Mouse (Mus musculus) gastrocnemius, postnatal 14 days (tissue): ENCODE measurements around the gene Top2a. TPM values are rescaled to one million over a fixed set of nuclear protein-coding genes. Genes with fewer than 3 reads are reported as not detected.

Source experiments
- DNase-seq: peaks from one replicate; pipeline ENCODE4 v3.0.0; 2021; ENCODE audit warnings: mixed read lengths
- intact Hi-C: fragments of 180-260 bp; cut with DNase I; formaldehyde crosslinking; loops from one replicate; pipeline ENCODE4 v1.15.1; 2025; ENCODE audit warnings: low total_unique reads
- total RNA-seq, 2 experiments: library from RNA; stranded (reverse); gene quantifications; 2 replicates each; pipeline ENCODE4 v1.2.3; 2021

Gene Top2a
- total RNA-seq, 2 experiments from 2014 or later, result 13.8 to 16.9 TPM

DNA sequence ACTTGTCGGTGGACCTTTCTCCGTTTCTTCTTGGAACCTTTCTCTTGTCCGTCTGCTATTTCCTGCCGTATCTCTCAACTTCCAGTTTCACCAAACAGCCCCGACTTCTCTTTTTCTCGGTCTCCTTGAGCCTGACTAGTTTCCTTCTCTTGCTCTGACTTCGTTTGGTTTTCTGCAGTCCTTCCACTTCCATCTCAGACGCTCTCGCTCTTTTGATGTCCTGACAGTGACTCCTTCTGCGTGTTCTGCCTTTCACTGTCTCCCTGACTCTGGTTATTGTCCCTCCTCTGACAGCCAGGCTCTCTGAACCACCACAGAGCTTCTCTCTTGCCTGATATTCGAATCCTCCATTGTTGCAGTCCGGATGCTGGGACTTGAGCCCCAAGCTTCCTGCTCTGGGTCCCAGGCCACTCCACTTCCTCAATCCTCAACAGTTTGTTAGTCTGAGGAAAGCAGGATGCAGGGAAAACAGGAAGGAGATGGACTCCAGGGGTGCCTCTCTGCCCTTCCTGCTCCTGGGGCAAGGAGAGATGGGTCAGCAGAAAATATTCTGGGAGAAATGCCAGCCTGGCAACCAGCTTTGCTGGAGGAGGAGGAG lies 18.9 kb upstream of the Top2a start:
- DNase-seq, result peak; percentile 39
- intact Hi-C loops, result loop anchor here (5.0 kb wide), 1 partner anchor 79 kb away; no protein-coding TSS in a partner anchor

- intact Hi-C loops, result loop anchor here (2.0 to 5.0 kb wide), 2 partner anchors 80 to 107 kb away; no protein-coding TSS in a partner anchor
- DNase-seq, result no peak
These were observed 18.1 kb upstream of the Top2a start for GRCm38 (mm10) chr11:99041841-99042780.

- peak; percentile 84 for DNase-seq
- intact Hi-C loops, result loop anchor here (2.0 to 5.0 kb wide), 2 partner anchors 81 to 108 kb away; no protein-coding TSS in a partner anchor
These were observed 17.2 kb upstream of the Top2a start, which contains the start of gene Igfbp4 for GRCm38 (mm10) chr11:99041051-99041729. Gene Igfbp4, plus strand, starts transcription at chr11:99041244.

GRCm38 (mm10) chr11:99040346-99040974 lies 16.5 kb upstream of the Top2a start:
- no peak for DNase-seq
- intact Hi-C loops, result loop anchor here (2.0 to 5.0 kb wide), 2 partner anchors 82 to 108 kb away; no protein-coding TSS in a partner anchor

DNA sequence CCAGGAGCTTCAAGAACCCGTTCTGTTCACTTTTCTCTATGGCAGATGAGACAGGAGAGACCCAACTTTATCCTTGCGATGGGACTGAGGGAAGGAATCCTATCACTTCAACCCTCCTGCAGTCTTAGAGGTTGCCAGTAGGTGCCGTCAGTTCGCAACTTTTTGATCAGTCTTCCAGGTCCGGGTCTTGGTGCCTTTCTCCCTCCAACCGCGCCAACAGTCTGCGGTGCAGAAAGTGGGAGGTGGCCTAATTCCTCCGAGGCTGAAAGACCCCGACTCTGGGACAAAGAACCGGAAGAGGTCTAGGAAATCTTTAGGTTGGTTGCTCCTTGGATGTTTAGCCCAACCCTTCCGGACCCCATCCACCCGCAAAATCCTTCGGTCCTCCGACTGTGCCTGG lies 15.8 kb upstream of the Top2a start:
- intact Hi-C loops, result loop anchor here (2.0 to 5.0 kb wide), 2 partner anchors 83 to 109 kb away; no protein-coding TSS in a partner anchor
- peak; percentile 80 for DNase-seq

GRCm38 (mm10) chr11:99036254-99036653 lies 12.3 kb upstream of the Top2a start:
- intact Hi-C loops, result no loop called here

GRCm38 (mm10) chr11:99035350-99035749 lies 11.4 kb upstream of the Top2a start:
- no peak for DNase-seq
- intact Hi-C loops, result no loop called here

More at GRCm38 (mm10) chr11:99036254-99036653, 12.3 kb upstream of the Top2a start:
- DNase-seq, result no peak

DNA sequence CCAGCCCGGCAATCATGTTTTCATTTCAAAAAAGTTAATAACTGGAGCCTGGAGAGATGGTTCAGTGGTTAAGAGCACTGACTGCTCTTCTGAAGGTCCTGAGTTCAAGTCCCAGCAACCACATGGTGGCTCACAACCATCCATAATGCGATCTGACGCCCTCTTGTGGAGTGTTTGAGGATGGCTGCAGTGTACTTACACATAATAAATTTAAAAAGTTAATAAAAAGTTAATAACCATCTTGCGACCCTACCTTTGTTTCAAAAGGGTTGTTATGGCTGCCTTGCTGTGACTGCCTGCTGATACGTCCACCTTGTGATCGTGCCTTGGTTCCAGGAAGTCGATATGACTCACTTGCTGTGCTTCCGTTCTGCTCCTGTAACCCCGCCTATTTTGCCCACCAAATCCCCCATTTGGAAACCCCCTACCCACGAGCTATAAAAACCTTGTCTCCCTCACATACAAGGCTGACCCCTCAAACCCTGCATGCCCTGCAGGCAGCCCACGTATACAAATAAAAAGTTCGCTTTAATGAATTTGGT lies 3.0 kb upstream of the Top2a start:
- no peak for DNase-seq
- intact Hi-C loops, result no loop called here

- DNase-seq, result no peak
- intact Hi-C loops, result no loop called here
These were observed 1.9 kb upstream of the Top2a start for GRCm38 (mm10) chr11:99025878-99026277.

GRCm38 (mm10) chr11:99024468-99025134 lies 612 bp upstream of the Top2a start:
- intact Hi-C loops, result no loop called here
- DNase-seq, result no peak

DNA sequence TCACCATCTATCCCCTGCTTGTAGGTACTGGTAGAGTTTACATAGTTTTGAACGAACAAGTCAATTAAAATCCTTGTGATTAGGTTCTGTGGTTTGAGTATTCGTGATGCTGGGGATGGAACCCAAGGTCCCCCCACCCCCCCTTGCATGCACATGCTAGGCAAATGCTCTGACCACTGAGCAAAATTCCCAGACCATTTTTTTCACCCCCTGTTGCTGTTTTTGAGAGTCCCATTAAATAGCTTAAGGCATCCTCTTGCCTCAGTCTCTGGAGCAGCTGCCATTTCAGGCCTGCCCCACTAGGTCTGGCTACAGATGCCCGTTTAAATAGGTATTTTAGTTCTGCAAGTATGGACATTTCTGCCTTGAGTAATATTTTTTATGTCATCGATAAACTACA lies 895 bp downstream of the Top2a start:
- no peak for DNase-seq
- intact Hi-C loops, result no loop called here

- no peak for DNase-seq
These were observed 1.5 kb downstream of the Top2a start for GRCm38 (mm10) chr11:99022384-99022933.

GRCm38 (mm10) chr11:99019844-99020243 lies 4.1 kb downstream of the Top2a start:
- intact Hi-C loops, result loop anchor here (5.0 kb wide), 1 partner anchor 38 kb away; the partner anchor contains the start of gene Gjd3
- DNase-seq, result no peak

More at GRCm38 (mm10) chr11:99022384-99022933, 1.5 kb downstream of the Top2a start:
- intact Hi-C loops, result no loop called here

DNA sequence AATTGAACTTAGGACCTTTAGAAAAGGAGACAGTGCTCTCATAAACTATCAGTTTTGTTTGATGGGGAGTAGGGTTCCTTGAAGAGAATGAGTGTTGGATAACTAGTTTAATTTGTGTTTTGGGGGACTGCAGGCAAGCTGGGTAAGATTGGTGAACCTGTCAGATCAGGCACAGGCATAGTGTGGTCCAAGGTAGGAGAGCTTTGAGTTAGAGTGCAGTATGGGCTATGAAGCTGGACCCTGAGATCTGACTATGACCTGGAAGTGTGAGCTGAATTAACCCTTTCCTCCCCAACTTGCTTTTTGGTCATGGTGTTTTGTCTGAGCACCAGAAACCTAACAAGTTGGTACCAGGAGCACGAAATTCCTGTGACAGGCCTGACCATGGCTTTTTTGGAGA lies 10.1 kb downstream of the Top2a start:
- intact Hi-C loops, result no loop called here
- DNase-seq, result no peak

GRCm38 (mm10) chr11:99010706-99011105 lies 13.3 kb downstream of the Top2a start:
- intact Hi-C loops, result no loop called here
- DNase-seq, result no peak

GRCm38 (mm10) chr11:99010124-99010523 lies 13.9 kb downstream of the Top2a start:
- DNase-seq, result no peak
- intact Hi-C loops, result no loop called here

DNA sequence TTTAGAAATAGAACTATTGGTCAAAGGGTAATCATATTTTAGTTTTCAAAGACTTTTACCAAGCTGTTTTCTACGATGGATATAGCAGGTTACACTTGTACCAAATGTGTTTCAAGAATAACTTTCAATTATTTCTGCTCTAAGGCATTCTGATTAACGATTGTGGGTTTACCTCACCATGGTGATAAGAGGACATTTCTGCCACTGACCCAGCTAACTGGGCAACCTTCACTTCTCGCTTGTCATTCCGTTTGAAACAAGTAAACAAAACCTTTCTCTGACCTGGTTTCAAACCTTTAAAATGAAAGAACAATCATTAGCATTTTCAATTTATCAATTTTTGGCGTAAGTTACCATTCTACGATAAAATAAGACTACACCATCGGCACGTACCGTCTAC lies 17.2 kb downstream of the Top2a start:
- intact Hi-C loops, result no loop called here
- no peak for DNase-seq

DNA sequence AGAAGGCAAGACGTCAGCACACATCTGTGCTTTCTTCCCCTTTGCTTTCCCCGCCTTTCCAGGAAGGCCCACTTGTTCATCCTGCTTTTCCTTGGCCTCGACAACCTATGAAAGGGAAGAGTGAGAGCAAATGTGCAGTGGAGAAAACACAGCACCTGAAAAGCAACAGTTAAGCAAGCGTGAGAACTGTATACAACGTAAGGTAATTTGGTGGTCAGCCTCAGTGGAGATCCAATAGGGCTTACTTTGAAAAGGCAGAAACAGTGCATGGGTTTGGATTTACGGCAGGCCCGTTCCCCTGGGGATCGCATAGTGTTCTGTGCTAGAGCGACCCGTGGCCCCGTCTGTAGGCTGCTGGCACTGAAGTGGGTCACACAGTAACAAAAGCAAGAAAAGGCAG lies 24.7 kb downstream of the Top2a start:
- no peak for DNase-seq
- intact Hi-C loops, result no loop called here
